Mouse (Mus musculus) small intestine, adult 2 months (tissue): ENCODE data around the gene Rnf130.

Experiments
- CTCF ChIP-seq: fragments of 200-500 bp; IDR thresholded peaks from 2 replicates; pipeline ENCODE4 v1.5.1; 2012; ENCODE audit warnings: low read depth, mild to moderate bottlenecking, control low read depth, inconsistent platforms, low read length, moderate library complexity, mixed read lengths; ENCODE audit not compliant: insufficient replicate concordance, insufficient read length; ENCODE audit errors: extremely low read depth
- POLR2A ChIP-seq: fragments of 200-500 bp; IDR thresholded peaks from 2 replicates; pipeline ENCODE4 v1.6.1; 2012; ENCODE audit warnings: low read depth, mild to moderate bottlenecking, control low read depth, inconsistent platforms, low read length, moderate library complexity

DNA sequence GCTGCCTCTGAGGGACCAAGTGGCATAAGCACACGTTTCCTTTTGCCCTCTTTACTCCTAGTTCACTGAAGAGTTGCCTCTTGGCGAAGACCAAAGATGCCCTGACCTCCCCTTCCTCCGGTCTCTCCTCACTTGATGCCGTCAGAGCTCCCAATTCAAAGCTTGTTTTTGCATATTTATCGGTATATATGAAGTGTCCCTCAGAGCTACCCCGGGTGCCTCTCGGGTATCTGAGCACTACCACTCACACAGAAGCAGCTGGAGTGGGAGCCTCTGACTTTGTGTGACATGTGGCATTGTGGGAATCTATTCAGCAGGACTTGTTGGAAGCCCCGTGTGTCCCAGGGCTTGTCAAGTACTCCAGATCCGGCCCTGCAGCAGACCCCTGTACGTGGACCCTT, 106.7 kb downstream of the Rnf130 start:
- TF ChIP-seq CTCF: no peak
- TF ChIP-seq POLR2A: no peak
